Mouse (Mus musculus) adrenal gland, adult 18-20 months (tissue): ENCODE results near the gene Foxn3. TPM values are rescaled to one million over a fixed set of nuclear protein-coding genes. Genes with fewer than 3 reads are reported as not detected.
A peak's percentile ranks its signal among the peaks of the same experiment; 100 is the strongest.

Experiments used
- DNase-seq, 2 experiments: peaks; one replicate each; pipeline ENCODE4 v3.0.0; 2021 to 2022; ENCODE audit warnings: low spot score in 2 of 2
- total RNA-seq, 2 experiments: library from RNA; stranded (reverse); gene quantifications; 1 replicate in 1 of 2; 2 replicates in 1 of 2; pipeline ENCODE4 v1.2.3; 2021

Foxn3 gene
- total RNA-seq, 2 experiments from 2014 or later, result 41.4 to 49.2 TPM

- DNase-seq, result no peak
Observed at GRCm38 (mm10) chr12:99306536-99307204, 256.7 kb downstream of the Foxn3 start.

- no peak for DNase-seq
Observed at GRCm38 (mm10) chr12:99305784-99306535, 257.4 kb downstream of the Foxn3 start.

GRCm38 (mm10) chr12:99305324-99305723, 258.1 kb downstream of the Foxn3 start:
- DNase-seq, result no peak

- no peak for DNase-seq
Observed at GRCm38 (mm10) chr12:99304056-99304455, 259.3 kb downstream of the Foxn3 start.

- no peak for DNase-seq
Observed at GRCm38 (mm10) chr12:99303581-99303980, 259.8 kb downstream of the Foxn3 start.

GRCm38 (mm10) chr12:99299900-99300299, 263.5 kb downstream of the Foxn3 start:
- no peak for DNase-seq

- DNase-seq, result no peak
Observed at GRCm38 (mm10) chr12:99298851-99299600, 264.4 kb downstream of the Foxn3 start.

GRCm38 (mm10) chr12:99298242-99298641, 265.1 kb downstream of the Foxn3 start:
- no peak for DNase-seq

GRCm38 (mm10) chr12:99297792-99298191, 265.6 kb downstream of the Foxn3 start:
- no peak for DNase-seq

- no peak for DNase-seq
Observed at GRCm38 (mm10) chr12:99293532-99293931, 269.9 kb downstream of the Foxn3 start.

GRCm38 (mm10) chr12:99292152-99292551, 271.2 kb downstream of the Foxn3 start:
- DNase-seq, result no peak

GRCm38 (mm10) chr12:99287081-99287480, 276.3 kb downstream of the Foxn3 start:
- no peak for DNase-seq

GRCm38 (mm10) chr12:99286662-99287061, 276.7 kb downstream of the Foxn3 start:
- DNase-seq, result no peak

- DNase-seq, result no peak
Observed at GRCm38 (mm10) chr12:99285656-99286055, 277.7 kb downstream of the Foxn3 start.

- no peak for DNase-seq
Observed at GRCm38 (mm10) chr12:99285199-99285598, 278.2 kb downstream of the Foxn3 start.

- DNase-seq, result no peak
Observed at GRCm38 (mm10) chr12:99284419-99285069, 278.8 kb downstream of the Foxn3 start.

GRCm38 (mm10) chr12:99280826-99281225, 282.6 kb downstream of the Foxn3 start:
- DNase-seq, result no peak

GRCm38 (mm10) chr12:99280291-99280690, 283.1 kb downstream of the Foxn3 start:
- DNase-seq, result no peak

GRCm38 (mm10) chr12:99279426-99279825, 284.0 kb downstream of the Foxn3 start:
- no peak for DNase-seq

GRCm38 (mm10) chr12:99274589-99274988, 288.8 kb downstream of the Foxn3 start:
- no peak for DNase-seq

GRCm38 (mm10) chr12:99269396-99269795, 294.0 kb downstream of the Foxn3 start:
- peak in 1 of 2 experiments; percentile 26 for DNase-seq
